Mouse (Mus musculus) limb, embryonic 14.5 days (tissue): Measurements from ENCODE around the gene Rad54l. TPM values are rescaled to one million over a fixed set of nuclear protein-coding genes. Genes with fewer than 3 reads are reported as not detected.

Experiments used
- ATAC-seq: fragments of 200-750 bp; cut with Nextera tagmentation; 2 replicates; pipeline ENCODE4 v1.8.0; 2017; ENCODE audit warnings: low read depth, moderate number of reproducible peaks, moderate TSS enrichment; ENCODE audit not compliant: low FRiP score
- DNase-seq: peaks from one replicate; pipeline ENCODE4 v3.0.0-alpha.2; 2015; ENCODE audit warnings: low spot score
- H3K27ac ChIP-seq: fragments of 300-500 bp; sonication (generic); replicated peaks from 2 replicates; pipeline ENCODE4 v1.5.1; 2014; ENCODE audit warnings: low read depth, mild to moderate bottlenecking, low read length, moderate library complexity, mixed read lengths
- H3K27me3 ChIP-seq: fragments of 300-500 bp; sonication (generic); 2 replicates; pipeline ENCODE4 v1.6.1; 2014; ENCODE audit warnings: low read length, mixed read lengths; ENCODE audit not compliant: control insufficient read depth, insufficient read depth
- H3K36me3 ChIP-seq: fragments of 300-500 bp; sonication (generic); 2 replicates; pipeline ENCODE4 v1.6.1; 2014; ENCODE audit warnings: mild to moderate bottlenecking, low read length, moderate library complexity, mixed read lengths; ENCODE audit not compliant: control insufficient read depth, insufficient read depth
- H3K4me1 ChIP-seq: fragments of 300-500 bp; sonication (generic); 2 replicates; pipeline ENCODE4 v1.6.1; 2014; ENCODE audit warnings: antibody characterized with exemption, low read length, mixed read lengths; ENCODE audit not compliant: control insufficient read depth, insufficient read depth
- H3K4me2 ChIP-seq: fragments of 300-500 bp; sonication (generic); replicated peaks from 2 replicates; pipeline ENCODE4 v1.6.1; 2014; ENCODE audit warnings: low read depth, mild to moderate bottlenecking, low read length, moderate library complexity; ENCODE audit not compliant: severe bottlenecking
- H3K4me3 ChIP-seq: fragments of 300-500 bp; sonication (generic); replicated peaks from 2 replicates; pipeline ENCODE4 v1.5.1; 2014; ENCODE audit warnings: low read length
- H3K9ac ChIP-seq: fragments of 300-500 bp; sonication (generic); 2 replicates; pipeline ENCODE4 v1.6.1; 2014; ENCODE audit warnings: mild to moderate bottlenecking, low read depth, low read length, moderate library complexity; ENCODE audit not compliant: severe bottlenecking
- H3K9me3 ChIP-seq: fragments of 300-500 bp; sonication (generic); 2 replicates; pipeline ENCODE4 v1.6.1; 2016; ENCODE audit warnings: low read length; ENCODE audit not compliant: control insufficient read depth
- POLR2A ChIP-seq: fragments of 200-500 bp; IDR thresholded peaks from 2 replicates; pipeline ENCODE4 v1.8.0; 2012; ENCODE audit warnings: inconsistent platforms, mild to moderate bottlenecking, moderate library complexity, borderline replicate concordance; ENCODE audit not compliant: insufficient read depth, insufficient read length; ENCODE audit errors: extremely low read depth
- WGBS: fragments of 180-500 bp; shearing (Covaris S2); extraction: QIAGEN DNeasy Blood & Tissue Kit; methylation state at CpG from one replicate; pipeline ENCODE4 v1.1.7; 2014; 5-methylcytosine and 5-hydroxymethylcytosine counted together
- polyA plus RNA-seq, 2 experiments: library from polyadenylated mRNA; depleted of rRNA in 1 of 2; stranded (reverse) in 1 of 2; unstranded in 1 of 2; fragments of >200 nt; fragmentation: Nextera tagmentation in 1 of 2; extraction: Ambion mirVana in 1 of 2; gene quantifications; 2 replicates each; pipeline versions ENCODE4 v1.2.1 to v1.2.3; 2012 to 2014

Rad54l gene
- polyA plus RNA-seq, 2 experiments: 18.2 to 22.3 TPM

DNA sequence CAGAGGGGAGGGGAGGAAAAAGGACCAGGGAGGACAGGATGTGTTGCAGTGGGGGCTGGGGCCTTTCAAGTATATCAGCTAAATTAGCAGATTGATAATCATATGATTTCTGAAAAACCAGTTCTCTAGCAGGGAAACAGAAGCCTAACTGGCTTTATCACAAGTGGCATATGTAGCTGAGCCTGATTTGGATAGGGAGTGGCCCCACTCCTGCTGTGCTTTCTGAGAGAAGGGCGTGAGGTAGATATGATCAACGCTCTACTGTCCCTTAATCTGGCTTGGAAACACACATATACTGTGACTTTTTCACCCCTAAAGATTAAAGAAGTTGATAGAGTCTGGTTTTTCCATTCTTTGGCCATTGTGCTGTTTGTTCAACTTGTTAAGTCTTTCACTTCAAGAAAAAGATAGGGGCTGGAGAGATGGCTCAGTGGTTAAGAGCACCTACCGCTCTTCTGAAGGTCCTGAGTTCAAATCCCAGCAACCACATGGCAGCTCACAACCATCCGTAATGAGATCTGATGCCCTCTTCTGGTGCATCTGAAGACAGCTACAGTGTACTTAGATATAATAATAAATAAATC, 2.4 kb upstream of the Rad54l start:
- Histone ChIP-seq H3K4me2 (no peak overlapping the region), H3K27ac (no peak overlapping the region), H3K36me3 (no peaks in the 10 kb centered on the region), H3K9ac (no peak overlapping the region), H3K4me1 (peaks cover 5% of the 10 kb centered on the region), H3K27me3 (no peaks in the 10 kb centered on the region), H3K9me3 (no peaks in the 10 kb centered on the region), H3K4me3 (no peak overlapping the region)
- DNase-seq: no peak
- ATAC-seq: no peak
- no peak for TF ChIP-seq POLR2A
- 93% methylated on average over 4 of the region's 4 CpGs for WGBS

DNA sequence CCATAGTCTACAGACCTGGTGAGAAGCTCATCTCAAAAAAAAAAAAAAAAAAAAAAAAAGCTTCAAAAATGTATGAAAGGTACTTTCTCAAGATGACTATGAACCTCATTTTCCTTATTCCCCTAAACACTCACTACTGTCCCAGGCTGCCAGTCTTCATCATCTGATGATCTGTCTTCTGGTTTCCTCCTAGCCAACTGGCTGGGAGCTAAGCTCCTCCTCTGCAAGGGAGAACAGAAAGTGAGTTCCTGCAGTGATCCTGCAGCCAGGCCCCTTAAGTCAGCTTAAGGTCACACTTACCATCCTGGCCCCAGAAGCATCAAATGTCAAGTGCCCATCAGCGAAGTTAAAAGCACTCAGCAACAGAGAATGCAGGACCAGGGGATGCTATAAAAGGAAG, 728 bp downstream of the Rad54l start:
- Histone ChIP-seq H3K27ac (no peak overlapping the region), H3K4me2 (peak overlapping the region; percentile 64), H3K4me1 (peaks cover 5% of the 10 kb centered on the region), H3K27me3 (no peaks in the 10 kb centered on the region), H3K9ac (peak overlapping the region; percentile 60), H3K4me3 (peak overlapping the region; percentile 53), H3K9me3 (no peaks in the 10 kb centered on the region), H3K36me3 (peaks cover 2% of the 10 kb centered on the region)
- DNase-seq (no peak), ATAC-seq (no peak)
- WGBS: 0% methylated on average over 1 of the region's 1 CpGs
- no peak for TF ChIP-seq POLR2A

DNA sequence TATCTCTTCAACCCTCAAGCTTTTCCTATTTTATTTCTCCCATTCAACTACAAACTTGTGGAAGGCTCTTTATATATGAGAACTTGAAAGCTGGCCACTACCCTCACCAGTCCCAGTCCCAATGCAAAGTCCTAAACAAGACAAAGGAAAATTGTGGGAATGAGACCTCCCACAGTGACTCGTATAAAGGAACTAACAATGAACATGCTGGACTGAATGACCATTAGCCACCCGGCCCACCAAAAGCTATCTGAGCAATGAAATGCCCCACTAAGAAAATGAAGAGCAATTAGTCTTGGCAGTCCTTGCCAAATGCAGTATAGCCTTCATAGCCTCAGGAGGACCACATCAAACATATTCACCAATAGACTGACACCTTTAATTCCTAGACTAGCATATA, 12.0 kb downstream of the Rad54l start:
- H3K9me3 ChIP-seq: no peaks in the 10 kb centered on the region
- ATAC-seq (no peak), DNase-seq (no peak)
- no peak overlapping the region for H3K27ac ChIP-seq
- no peak for TF ChIP-seq POLR2A
- WGBS: 84% methylated on average over 2 of the region's 2 CpGs
- H3K4me2 ChIP-seq: no peak overlapping the region
- no peaks in the 10 kb centered on the region for H3K27me3 ChIP-seq
- H3K9ac ChIP-seq: no peak overlapping the region
- H3K36me3 ChIP-seq: peaks cover 21% of the 10 kb centered on the region; the same call in 1 of the 2 replicates
- H3K4me1 ChIP-seq: no peaks in the 10 kb centered on the region
- H3K4me3 ChIP-seq: no peak overlapping the region

DNA sequence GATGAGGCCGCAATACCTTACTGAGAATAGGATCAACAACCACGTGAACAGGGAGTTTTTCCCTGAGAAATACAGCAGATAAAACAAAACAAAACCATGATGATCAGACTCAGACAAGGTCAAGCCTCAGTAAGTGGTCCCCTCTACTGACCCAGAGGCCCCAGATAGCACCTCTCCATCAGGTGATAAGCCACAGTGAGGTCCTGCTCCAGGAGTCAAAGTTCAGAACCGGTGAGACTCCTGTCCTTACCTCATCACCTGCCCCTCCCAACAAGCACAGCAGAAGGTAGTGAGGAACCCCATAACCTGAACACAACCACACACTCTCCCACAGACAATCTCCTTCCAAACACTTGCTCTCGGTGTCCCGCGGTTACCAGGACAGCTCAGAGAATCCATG, 12.8 kb downstream of the Rad54l start:
- Histone ChIP-seq H3K27ac (no peak overlapping the region), H3K9me3 (no peaks in the 10 kb centered on the region), H3K4me2 (no peak overlapping the region), H3K36me3 (peaks cover 23% of the 10 kb centered on the region; the same call in 1 of the 2 replicates), H3K9ac (no peak overlapping the region), H3K4me1 (no peaks in the 10 kb centered on the region), H3K4me3 (no peak overlapping the region), H3K27me3 (no peaks in the 10 kb centered on the region)
- 92% methylated on average over 6 of the region's 6 CpGs for WGBS
- no peak for DNase-seq
- TF ChIP-seq POLR2A: no peak
- ATAC-seq: no peak

DNA sequence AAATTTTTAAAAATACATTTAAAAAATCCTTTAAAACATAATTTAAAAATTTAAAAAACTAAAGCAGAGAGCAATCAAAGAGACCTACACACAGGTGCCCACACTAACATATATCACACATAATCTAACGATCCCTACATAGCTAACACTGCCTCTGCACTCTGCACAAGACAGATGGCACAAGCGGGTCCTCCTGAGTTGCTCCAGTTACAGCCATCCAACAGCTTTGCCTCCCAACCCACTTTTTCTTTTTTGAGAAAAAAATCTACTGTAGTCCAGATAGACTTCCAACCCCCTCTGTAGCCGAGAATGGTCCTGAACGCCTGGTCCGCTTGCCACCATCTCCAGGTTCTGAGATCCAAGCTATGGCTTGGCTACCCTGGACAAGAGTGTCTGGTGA, 18.2 kb downstream of the Rad54l start:
- no peak overlapping the region for H3K4me3 ChIP-seq
- no peak for DNase-seq
- H3K36me3 ChIP-seq: peaks cover 43% of the 10 kb centered on the region
- no peak for ATAC-seq
- no peak for TF ChIP-seq POLR2A
- H3K27me3 ChIP-seq: no peaks in the 10 kb centered on the region
- no peaks in the 10 kb centered on the region for H3K4me1 ChIP-seq
- no peak overlapping the region for H3K4me2 ChIP-seq
- H3K9me3 ChIP-seq: no peaks in the 10 kb centered on the region
- 91% methylated on average over 5 of the region's 5 CpGs for WGBS
- H3K9ac ChIP-seq: no peak overlapping the region
- H3K27ac ChIP-seq: no peak overlapping the region

DNA sequence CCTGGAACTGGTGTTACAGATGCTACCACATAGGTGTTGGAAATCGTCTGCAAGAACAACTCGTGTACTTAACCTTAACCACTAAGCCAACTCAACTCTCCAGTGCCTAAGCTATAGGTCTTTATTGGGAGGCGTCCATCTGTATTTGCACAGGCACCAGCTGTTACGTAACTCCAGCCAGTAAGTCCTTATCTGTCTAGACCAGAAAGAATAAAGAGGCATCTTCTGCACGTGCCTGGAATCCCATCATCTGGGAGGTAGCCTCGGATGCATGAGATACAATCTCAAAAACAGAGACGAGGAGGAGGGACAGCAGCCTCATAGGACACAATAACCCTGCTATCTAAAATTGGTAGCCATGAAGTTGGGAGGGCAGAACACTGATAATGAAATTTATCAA, 22.5 kb downstream of the Rad54l start:
- DNase-seq (no peak), ATAC-seq (no peak)
- 90% methylated on average over 7 of the region's 7 CpGs for WGBS
- Histone ChIP-seq H3K4me2 (no peak overlapping the region), H3K36me3 (peaks cover 72% of the 10 kb centered on the region), H3K9ac (no peak overlapping the region), H3K9me3 (no peaks in the 10 kb centered on the region), H3K4me1 (no peaks in the 10 kb centered on the region), H3K27ac (no peak overlapping the region), H3K27me3 (no peaks in the 10 kb centered on the region), H3K4me3 (no peak overlapping the region)
- TF ChIP-seq POLR2A: no peak
